Mouse (Mus musculus) 416B (cell line): ENCODE data around the gene Krtap1-5.
"Not testable (repeated sequence)": the region's sequence is repeated elsewhere in the genome, so short reads cannot be mapped to it uniquely, and the experiment has no call there.

Source experiments
- DNase-seq: peaks from one replicate; pipeline ENCODE4 v3.0.0; 2011; ENCODE audit warnings: low read depth

Gene Krtap1-5

GRCm38 (mm10) chr11:99580636-99581035 is at the start of gene Krtap1-5:
Gene Krtap1-5, minus strand, starts transcription at chr11:99581016.
- DNase-seq: no peak

DNA sequence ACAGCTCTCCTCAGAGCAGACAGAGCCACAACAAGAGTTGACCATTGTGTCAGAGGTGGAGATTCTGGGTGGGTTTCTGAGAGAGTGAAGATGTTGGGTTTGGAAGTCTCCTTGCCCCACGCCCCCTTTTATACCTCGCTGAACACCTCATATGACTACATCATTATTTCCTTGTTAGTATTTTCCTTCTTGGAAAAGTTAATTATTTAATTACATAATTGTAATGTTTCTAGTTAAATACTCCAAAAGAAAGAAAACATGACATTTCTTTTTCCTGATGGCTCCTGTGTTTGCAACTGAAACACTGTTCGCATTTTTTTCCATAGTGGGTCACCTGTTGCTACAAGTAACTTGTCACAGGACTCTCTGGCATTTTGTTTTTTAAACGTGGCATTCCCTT is 47.3 kb upstream of the Krtap1-5 start, which contains the start of gene Krtap4-1:
TSS of gene Krtap4-1 (minus strand) at position 101 of the 400 bp plus-strand sequence.
- no peak for DNase-seq

- no peak for DNase-seq
These were observed 39.5 kb upstream of the Krtap1-5 start, which contains the start of gene Gm11562 for GRCm38 (mm10) chr11:99620335-99620734. Gene Gm11562, minus strand, starts transcription at chr11:99620435.

DNA sequence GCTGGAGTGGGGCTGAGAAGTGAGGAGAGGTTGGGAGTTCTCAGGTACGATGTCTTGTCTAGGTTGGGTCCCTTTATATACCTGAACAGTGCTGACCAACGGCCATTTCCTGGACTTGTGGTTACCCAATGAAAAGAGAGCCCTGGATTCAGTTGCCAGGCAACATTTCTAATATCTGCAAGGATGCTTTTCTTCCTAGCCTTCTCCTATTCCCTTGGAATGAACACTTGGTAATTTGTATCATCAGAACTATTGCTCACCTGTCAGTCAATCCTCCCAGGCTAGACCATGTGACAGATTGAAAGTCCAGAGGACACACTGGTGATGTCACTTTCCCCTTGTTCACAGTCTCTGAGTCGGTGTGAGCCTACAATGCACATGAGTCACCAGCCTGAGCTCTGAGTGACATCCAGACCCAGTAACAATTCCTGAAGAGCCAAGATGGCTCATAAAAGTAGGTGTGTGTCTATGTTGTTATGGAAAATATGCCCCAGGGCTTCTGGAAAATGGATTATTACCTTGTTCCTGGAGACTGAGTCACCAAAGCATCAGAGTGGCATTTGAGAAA is 34.1 kb upstream of the Krtap1-5 start, which contains the start of gene Krtap2-4:
TSS of gene Krtap2-4 (minus strand) at position 51 of the 568 bp plus-strand sequence.
- DNase-seq: no peak

DNA sequence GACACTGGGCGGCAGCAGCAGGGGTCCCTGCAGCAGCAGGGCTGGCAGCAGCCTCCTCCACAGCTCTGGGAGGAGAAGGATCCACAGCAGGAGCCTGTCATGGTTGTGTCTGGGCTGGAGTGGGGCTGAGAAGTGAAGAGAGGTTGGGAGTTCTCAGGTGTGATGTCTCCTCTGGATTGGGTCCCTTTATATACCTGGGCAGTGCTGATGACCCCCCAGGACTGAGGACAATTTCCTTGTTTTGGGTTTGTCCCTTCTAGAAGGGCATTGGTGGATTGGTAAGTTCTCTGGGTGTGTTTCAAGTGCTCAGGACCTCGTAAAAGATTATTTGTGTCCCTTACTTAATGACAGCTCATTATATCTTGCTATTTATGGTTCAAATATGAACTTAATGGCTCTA is 29.3 kb upstream of the Krtap1-5 start, which contains the start of gene Gm11937:
TSS of gene Gm11937 (minus strand) at position 101 of the 400 bp plus-strand sequence.
- not testable (repeated sequence) for DNase-seq

DNA sequence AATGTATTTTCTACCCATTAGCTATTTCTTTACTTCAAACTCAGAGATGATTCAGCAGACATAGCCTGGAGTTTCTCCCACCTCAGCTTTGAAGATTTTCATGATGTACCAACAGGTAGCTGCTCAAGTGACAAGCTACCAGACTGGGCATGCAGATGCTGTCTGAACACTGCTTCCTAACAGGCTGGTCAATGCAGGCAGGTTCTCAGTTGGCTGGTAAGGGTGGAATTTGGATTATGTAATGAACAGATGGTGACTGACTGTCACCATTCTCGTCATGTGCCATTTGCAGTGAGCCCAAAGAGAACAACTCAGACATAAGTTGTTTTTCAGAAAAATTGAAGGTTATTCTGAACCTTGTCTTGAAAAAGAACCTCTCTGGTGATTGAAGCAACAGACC is 28.3 kb upstream of the Krtap1-5 start:
- DNase-seq: no peak

- not testable (repeated sequence) for DNase-seq
These were observed 22.4 kb upstream of the Krtap1-5 start, which contains the start of gene Gm11938 for GRCm38 (mm10) chr11:99603208-99603607. Gene Gm11938, minus strand, starts transcription at chr11:99603308.

- not testable (repeated sequence) for DNase-seq
These were observed 16.9 kb upstream of the Krtap1-5 start, which contains the start of gene Krtap9-3 for GRCm38 (mm10) chr11:99597742-99598141. Gene Krtap9-3, minus strand, starts transcription at chr11:99598105.

DNA sequence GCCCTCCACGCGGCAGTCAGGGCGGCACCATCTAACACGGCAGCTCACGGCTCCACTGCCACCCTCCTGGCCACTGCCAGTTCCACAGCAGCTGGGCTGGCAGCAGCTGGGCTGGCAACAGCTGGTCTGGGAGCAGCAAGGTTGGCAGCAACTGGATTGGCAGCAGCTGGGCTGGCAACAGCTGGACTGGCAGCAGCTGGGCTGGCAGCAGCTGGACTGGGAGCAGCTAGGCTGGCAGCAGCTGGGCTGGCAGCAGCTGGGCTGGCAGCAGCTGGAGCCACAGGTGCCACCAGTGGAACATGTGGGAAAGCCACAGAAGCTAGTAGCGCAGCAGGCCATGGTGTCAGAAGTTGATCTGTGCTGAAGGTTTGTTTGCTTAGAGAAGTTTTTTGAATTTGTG is 10.2 kb upstream of the Krtap1-5 start, which contains the start of gene Krtap1-3:
TSS of gene Krtap1-3 (minus strand) at position 359 of the 400 bp plus-strand sequence.
- no peak for DNase-seq

- DNase-seq: no peak
These were observed 4.3 kb upstream of the Krtap1-5 start for GRCm38 (mm10) chr11:99585096-99585495.

DNA sequence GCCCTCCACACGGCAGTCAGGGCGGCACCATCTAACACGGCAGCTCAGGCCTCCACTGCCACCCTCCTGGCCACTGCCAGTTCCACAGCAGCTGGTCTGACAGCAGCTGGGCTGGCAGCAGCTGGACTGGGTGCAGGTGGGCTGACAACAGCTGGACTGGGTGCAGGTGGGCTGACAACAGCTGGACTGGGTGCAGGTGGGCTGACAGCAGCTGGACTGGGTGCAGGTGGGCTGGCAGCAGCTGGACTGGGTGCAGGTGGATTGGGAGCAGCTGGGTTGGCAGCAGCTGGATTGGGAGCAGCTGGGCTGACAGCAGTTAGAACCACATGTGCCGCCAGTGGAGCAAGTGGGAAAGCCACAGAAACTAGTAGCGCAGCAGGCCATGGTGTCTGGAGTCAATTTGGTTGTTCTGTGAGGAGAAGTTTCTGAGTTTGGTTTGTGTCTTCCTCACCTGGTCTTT is 2.5 kb upstream of the Krtap1-5 start, which contains the start of gene Krtap1-4:
TSS of gene Krtap1-4 (minus strand) at position 410 of the 460 bp plus-strand sequence.
- DNase-seq: no peak

DNA sequence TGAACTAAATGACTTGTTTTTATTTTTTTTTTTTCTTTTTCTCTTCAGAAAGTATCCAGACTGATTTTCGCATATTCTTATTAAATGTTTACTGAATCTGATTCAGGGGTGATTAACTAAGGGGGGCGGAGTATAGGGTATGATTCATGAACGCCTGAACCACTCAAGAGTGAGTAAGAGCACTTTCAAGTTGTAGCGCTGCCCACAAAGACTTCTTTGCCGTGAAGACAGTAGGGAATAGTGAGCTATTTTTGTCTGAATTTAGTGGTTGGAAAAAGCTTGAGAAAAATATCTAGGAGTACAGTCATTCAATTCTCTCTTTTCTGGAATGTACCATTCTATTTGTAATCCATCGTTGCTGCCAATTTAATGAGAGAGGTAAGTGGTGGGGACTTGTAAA is 748 bp upstream of the Krtap1-5 start:
- peak; percentile 2 for DNase-seq

DNA sequence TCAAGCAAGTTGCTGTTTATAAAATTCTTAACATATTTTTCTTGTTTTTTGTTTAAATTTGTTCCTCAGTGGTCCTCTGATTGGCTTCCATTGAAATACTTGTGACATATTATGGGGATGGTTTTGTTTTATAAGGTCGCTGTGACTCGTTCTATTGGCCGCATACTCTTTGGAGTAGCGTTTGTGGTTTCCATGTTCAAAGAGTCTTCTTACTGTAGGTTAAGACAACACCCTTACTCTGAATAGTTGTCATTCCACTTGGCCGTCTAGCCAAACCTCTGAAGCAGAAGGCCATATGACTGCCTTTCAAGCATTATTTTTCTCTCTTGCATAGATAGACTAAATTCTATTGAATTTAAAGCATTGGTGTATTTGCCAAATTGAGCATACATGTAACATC is 235 bp upstream of the Krtap1-5 start:
- DNase-seq: no peak

GRCm38 (mm10) chr11:99574106-99574505 is 6.7 kb downstream of the Krtap1-5 start:
- DNase-seq: peak; percentile 61

GRCm38 (mm10) chr11:99573164-99573563 is 7.7 kb downstream of the Krtap1-5 start:
- no peak for DNase-seq

- no peak for DNase-seq
These were observed 14.3 kb downstream of the Krtap1-5 start, which contains the start of gene Krtap3-1 for GRCm38 (mm10) chr11:99566530-99566929. Gene Krtap3-1, minus strand, starts transcription at chr11:99566630.

DNA sequence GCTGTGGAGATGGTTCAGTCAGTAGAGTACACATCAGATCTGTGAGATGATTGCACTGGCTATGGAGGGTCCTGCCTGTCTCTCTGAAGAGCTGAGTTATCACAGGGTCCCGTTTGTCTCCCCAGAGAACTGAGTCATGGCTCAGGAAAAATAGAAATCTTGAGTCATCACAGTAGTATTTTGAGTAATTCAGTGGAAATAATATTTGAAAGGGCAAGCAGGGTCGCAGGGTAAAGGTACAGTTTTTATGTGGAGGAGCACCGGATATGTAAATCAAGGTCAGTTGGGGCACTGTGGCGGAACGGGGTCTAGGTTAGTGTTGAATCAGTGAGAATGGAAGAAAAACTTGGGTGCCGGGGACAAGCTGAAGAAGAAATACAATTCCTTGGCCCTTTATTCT is 18.2 kb downstream of the Krtap1-5 start:
- DNase-seq: no peak

GRCm38 (mm10) chr11:99559366-99559765 is 21.4 kb downstream of the Krtap1-5 start, which contains the start of gene Gm11939:
Gene Gm11939, minus strand, starts transcription at chr11:99559466.
- DNase-seq: no peak

DNA sequence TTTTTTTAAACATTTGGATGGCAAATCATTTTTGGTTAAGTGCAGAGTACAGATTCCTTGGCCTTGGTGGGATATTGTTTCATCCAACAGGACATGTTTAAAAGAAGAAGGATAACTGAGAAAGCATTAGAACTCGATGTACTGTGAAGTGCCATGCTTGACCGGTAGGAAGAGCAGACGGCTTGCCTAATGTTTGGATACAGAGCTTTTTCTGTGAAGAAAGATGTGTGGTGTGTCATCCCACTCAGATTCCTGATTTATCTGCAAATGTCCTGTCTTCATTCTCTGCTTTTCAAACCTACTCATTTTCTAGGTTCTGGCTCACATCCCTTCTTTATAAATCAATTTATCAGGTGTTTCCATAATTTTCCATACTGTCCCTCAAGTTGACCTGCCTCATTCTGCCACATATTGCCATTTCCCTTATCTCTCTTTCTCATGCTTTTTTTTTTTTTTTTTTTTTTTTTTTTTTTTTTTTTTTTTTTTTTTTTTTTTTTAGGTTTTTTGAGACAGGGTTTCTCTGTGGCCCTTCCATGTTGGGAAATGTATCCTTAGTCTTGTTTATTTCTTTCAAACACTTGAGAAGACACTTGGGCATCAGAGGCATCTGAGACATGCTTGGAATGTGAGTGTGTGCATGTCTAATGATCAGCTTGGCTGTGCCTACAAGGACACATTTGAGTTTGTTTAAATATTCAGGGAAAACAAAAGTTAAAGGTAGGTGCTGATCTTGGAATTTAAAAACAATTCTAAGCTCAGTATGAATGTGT is 22.7 kb downstream of the Krtap1-5 start:
- DNase-seq: no peak

DNA sequence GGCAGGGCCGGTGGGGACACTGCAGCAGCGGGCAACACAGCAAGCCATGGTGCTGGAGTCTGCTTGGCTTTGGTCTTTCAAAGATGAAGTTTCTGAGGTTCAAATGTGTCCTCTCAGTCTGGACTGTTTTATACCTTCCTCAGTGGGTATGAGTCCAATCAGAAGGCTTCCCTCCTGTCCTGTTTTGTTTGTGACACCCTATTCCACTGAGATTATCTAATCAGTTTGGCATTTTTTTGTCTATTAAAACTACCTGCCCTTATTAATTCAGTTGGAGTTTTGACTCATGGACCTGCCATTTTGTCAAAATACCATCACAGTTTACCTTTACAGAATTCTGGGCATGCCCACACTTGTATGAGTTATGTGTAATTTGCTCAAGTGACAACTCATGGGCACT is 24.1 kb downstream of the Krtap1-5 start, which contains the start of gene Krtap3-2:
TSS of gene Krtap3-2 (minus strand) at position 101 of the 400 bp plus-strand sequence.
- no peak for DNase-seq

DNA sequence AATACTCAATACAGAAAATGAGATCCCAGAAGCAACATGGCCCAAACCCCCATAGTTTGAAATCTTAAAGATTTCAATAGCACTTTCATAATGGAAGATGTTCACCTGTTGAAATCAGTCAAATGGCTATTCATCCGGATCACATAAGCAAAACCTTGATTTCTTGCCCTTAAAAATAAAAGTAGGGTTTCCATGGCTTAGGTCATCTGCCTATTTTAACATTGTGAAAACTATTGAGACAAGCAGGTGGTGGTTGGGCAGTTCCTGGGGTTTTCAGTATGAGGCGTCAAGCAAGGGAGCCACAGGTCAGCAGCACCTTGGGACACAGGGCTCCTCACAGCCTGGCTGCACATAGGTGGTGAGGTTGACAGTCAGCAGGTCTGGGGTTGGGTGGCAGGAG is 24.6 kb downstream of the Krtap1-5 start:
- no peak for DNase-seq

GRCm38 (mm10) chr11:99550765-99551164 is 30.1 kb downstream of the Krtap1-5 start, which contains the start of gene Krtap3-3:
Gene Krtap3-3, minus strand, starts transcription at chr11:99550865.
- DNase-seq: no peak
